Mouse (Mus musculus): ENCODE data around the gene Dlgap3. TPM values are rescaled to one million over a fixed set of nuclear protein-coding genes. Genes with fewer than 3 reads are reported as not detected.

Dlgap3 gene
- polyA plus RNA-seq, 2 experiments: 1.1 to 1.4 TPM

DNA sequence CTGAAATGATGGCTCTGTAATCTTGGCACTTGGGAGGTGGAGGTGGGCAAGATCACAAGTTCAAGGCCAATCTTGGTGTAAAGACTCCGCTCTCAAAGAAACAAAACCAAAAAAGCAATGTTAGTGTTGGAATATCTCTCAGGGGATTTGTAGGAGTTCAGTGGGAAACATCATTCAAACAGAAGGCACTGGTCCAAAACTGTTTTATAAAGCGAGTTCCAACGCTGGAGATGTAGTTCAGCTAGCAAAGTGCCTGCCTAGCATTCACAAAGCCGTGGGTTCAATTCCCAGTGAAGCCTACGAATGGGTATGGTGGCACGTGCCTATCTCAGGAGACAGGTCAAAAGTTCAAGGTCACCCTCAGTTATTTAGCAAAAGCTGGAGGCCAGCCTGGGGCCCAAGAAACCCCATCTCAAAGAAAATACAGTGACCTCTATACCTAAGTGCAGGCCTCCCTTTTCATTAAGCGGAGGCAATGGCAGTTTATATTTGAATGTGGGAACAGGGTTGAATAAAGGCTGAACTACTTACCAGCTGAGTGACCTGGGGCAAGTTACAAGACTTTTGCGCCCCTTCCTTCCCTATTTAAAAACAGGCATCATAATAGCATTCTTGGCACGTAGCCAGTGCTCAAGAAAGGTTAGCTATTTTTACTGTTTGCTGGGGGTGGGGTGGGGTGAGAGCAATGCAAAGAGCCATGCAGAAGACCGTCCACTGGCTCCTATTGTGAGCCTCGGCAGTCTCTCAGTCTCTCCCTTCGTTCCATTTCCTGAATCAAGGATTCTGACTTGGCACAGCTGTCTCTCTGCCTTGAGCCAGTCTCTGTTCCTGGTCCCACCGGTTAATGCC, 32.0 kb downstream of the Dlgap3 start:
- H3K27me3 ChIP-seq (ENCODE audit: control insufficient read depth, insufficient read depth, low read length): no peaks in the 10 kb centered on the region
- no peak overlapping the region for H3K4me3 ChIP-seq (replicated peaks; ENCODE audit: low read length)
- H3K27ac ChIP-seq (replicated peaks; ENCODE audit: low read depth, low read length): no peak overlapping the region
- no peak for TF ChIP-seq POLR2A (IDR thresholded peaks at IDR 0.05; ENCODE audit: borderline replicate concordance, extremely low read depth, insufficient read depth, insufficient read length)
- ATAC-seq (ENCODE audit: low FRiP score, low read depth) (no peak), DNase-seq (ENCODE audit: low spot score) (peak; percentile 11)
- WGBS: 54% methylated on average over 13 of the region's 13 CpGs
- H3K36me3 ChIP-seq (ENCODE audit: control insufficient read depth, insufficient read depth, low read length): no peaks in the 10 kb centered on the region
- H3K4me1 ChIP-seq (ENCODE audit: control insufficient read depth, insufficient read depth, low read length): peaks cover 9% of the 10 kb centered on the region; the same call in 1 of the 2 replicates
- H3K9ac ChIP-seq (ENCODE audit: low read depth, low read length, severe bottlenecking): no peak overlapping the region
- H3K4me2 ChIP-seq (replicated peaks; ENCODE audit: low read depth, low read length, severe bottlenecking): 0 out of 2 replicates have a peak overlapping the region, but pooled peaks have one; percentile 9
- no peaks in the 10 kb centered on the region for H3K9me3 ChIP-seq (ENCODE audit: control insufficient read depth, low read length)

DNA sequence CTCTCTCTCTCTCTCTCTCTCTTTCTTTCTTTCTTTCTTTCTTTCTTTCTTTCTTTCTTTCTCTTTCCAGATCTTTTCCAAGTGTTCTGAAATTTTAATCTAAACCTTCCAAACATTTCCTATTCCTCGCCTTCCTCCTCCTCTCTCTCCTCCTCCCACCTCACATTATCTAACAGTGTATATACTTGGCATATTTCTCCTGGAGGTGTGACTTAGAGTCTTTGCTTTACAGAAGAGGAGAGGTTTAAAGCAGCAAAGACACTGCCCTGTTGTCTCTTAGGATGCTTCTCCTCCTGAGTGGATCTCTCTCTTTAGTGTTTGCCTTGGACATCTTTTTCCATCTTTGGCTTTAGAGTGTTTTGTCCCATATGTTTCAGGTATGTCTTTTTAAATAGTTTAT, 34.1 kb downstream of the Dlgap3 start:
- no peak overlapping the region for H3K9ac ChIP-seq (ENCODE audit: low read depth, low read length, severe bottlenecking)
- no peaks in the 10 kb centered on the region for H3K27me3 ChIP-seq (ENCODE audit: control insufficient read depth, insufficient read depth, low read length)
- H3K4me1 ChIP-seq (ENCODE audit: control insufficient read depth, insufficient read depth, low read length): peaks cover 9% of the 10 kb centered on the region; the same call in 1 of the 2 replicates
- no peaks in the 10 kb centered on the region for H3K9me3 ChIP-seq (ENCODE audit: control insufficient read depth, low read length)
- ATAC-seq (ENCODE audit: low FRiP score, low read depth): no peak
- H3K36me3 ChIP-seq (ENCODE audit: control insufficient read depth, insufficient read depth, low read length): no peaks in the 10 kb centered on the region
- H3K27ac ChIP-seq (replicated peaks; ENCODE audit: low read depth, low read length): no peak overlapping the region
- no peak overlapping the region for H3K4me3 ChIP-seq (replicated peaks; ENCODE audit: low read length)
- H3K4me2 ChIP-seq (replicated peaks; ENCODE audit: low read depth, low read length, severe bottlenecking): no peak overlapping the region
- DNase-seq (ENCODE audit: low spot score): no peak
- WGBS: 93% methylated on average over 1 of the region's 1 CpGs
- TF ChIP-seq POLR2A (IDR thresholded peaks at IDR 0.05; ENCODE audit: borderline replicate concordance, extremely low read depth, insufficient read depth, insufficient read length): no peak

DNA sequence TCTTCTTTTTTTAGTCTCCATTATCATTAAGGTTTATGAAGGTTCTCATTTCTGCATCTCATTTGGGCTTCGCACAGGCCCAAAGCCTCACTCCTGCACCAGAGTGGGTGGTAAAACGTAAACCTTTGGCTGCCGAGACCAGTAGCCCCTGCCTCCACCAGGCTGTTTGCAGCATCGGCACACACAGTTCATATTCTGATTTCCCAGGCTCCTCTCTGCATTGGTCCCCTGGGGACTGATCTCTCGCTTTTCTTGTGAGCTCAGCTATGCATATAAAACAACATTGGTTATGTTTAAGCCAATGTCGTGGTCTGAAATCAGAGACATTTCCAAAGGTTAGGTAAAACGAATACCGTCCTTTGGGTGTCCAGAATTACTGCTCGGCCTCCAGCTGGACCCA, 42.3 kb downstream of the Dlgap3 start:
- no peak overlapping the region for H3K9ac ChIP-seq (ENCODE audit: low read depth, low read length, severe bottlenecking)
- H3K9me3 ChIP-seq (ENCODE audit: control insufficient read depth, low read length): no peaks in the 10 kb centered on the region
- peaks cover 23% of the 10 kb centered on the region for H3K27me3 ChIP-seq (ENCODE audit: control insufficient read depth, insufficient read depth, low read length)
- no peaks in the 10 kb centered on the region for H3K4me1 ChIP-seq (ENCODE audit: control insufficient read depth, insufficient read depth, low read length)
- ATAC-seq (ENCODE audit: low FRiP score, low read depth) (no peak), DNase-seq (ENCODE audit: low spot score) (peak; percentile 3)
- no peaks in the 10 kb centered on the region for H3K36me3 ChIP-seq (ENCODE audit: control insufficient read depth, insufficient read depth, low read length)
- H3K27ac ChIP-seq (replicated peaks; ENCODE audit: low read depth, low read length): no peak overlapping the region
- 65% methylated on average over 9 of the region's 9 CpGs for WGBS
- H3K4me2 ChIP-seq (replicated peaks; ENCODE audit: low read depth, low read length, severe bottlenecking): no peak overlapping the region
- TF ChIP-seq POLR2A (IDR thresholded peaks at IDR 0.05; ENCODE audit: borderline replicate concordance, extremely low read depth, insufficient read depth, insufficient read length): no peak
- H3K4me3 ChIP-seq (replicated peaks; ENCODE audit: low read length): no peak overlapping the region

DNA sequence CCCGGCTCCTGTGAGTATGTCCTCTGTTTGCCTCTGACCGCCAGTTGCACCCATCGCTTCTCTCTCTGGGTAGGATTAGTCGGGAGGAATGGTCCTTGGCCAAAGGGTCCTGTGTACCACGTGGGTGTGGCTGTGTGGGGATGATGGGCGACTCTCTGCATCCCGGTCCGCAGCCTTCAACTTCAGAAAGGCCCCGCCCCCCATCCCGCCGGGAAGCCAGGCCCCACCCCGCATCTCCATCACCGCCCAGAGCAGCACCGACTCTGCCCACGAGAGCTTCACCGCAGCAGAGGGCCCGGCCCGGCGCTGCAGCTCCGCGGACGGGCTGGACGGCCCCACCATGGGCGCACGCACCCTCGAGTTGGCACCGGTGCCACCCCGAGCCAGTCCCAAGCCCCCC, 45.5 kb downstream of the Dlgap3 start:
- DNase-seq (ENCODE audit: low spot score): no peak
- H3K4me2 ChIP-seq (replicated peaks; ENCODE audit: low read depth, low read length, severe bottlenecking): no peak overlapping the region; the same call in 1 of the 2 replicates
- peaks cover 23% of the 10 kb centered on the region for H3K27me3 ChIP-seq (ENCODE audit: control insufficient read depth, insufficient read depth, low read length)

DNA sequence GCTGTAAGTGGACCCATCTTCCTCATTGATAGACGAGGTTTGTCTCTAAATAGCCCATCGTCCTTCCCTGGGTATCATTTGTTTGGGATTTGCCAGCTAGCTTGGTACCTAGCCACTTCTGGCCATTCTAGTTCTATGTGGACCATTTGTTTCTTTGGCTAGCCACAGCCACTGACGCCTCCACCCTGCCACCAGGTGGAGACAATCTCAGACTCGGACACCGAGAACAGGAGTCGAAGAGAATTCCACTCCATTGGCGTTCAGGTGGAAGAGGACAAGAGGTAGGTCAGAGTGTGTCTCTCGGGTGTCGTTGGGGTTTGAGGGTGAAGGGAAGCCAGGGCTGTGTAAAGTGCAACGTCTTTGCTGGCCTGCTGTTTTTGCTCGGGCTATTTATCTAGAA, 46.1 kb downstream of the Dlgap3 start:
- ATAC-seq (ENCODE audit: low FRiP score, low read depth): no peak
- Histone ChIP-seq H3K9me3 (ENCODE audit: control insufficient read depth, low read length) (no peaks in the 10 kb centered on the region), H3K9ac (ENCODE audit: low read depth, low read length, severe bottlenecking) (no peak overlapping the region), H3K4me3 (replicated peaks; ENCODE audit: low read length) (no peak overlapping the region), H3K4me2 (replicated peaks; ENCODE audit: low read depth, low read length, severe bottlenecking) (no peak overlapping the region), H3K36me3 (ENCODE audit: control insufficient read depth, insufficient read depth, low read length) (no peaks in the 10 kb centered on the region), H3K4me1 (ENCODE audit: control insufficient read depth, insufficient read depth, low read length) (no peaks in the 10 kb centered on the region), H3K27me3 (ENCODE audit: control insufficient read depth, insufficient read depth, low read length) (peaks cover 23% of the 10 kb centered on the region), H3K27ac (replicated peaks; ENCODE audit: low read depth, low read length) (no peak overlapping the region)
- no peak for TF ChIP-seq POLR2A (IDR thresholded peaks at IDR 0.05; ENCODE audit: borderline replicate concordance, extremely low read depth, insufficient read depth, insufficient read length)
- no peak for DNase-seq (ENCODE audit: low spot score)
- WGBS: 53% methylated on average over 11 of the region's 11 CpGs

More for the DNA sequence above, 45.5 kb downstream of the Dlgap3 start:
- no peak overlapping the region for H3K27ac ChIP-seq (replicated peaks; ENCODE audit: low read depth, low read length)
- H3K4me3 ChIP-seq (replicated peaks; ENCODE audit: low read length): no peak overlapping the region
- H3K36me3 ChIP-seq (ENCODE audit: control insufficient read depth, insufficient read depth, low read length): no peaks in the 10 kb centered on the region
- no peak for ATAC-seq (ENCODE audit: low FRiP score, low read depth)
- no peaks in the 10 kb centered on the region for H3K4me1 ChIP-seq (ENCODE audit: control insufficient read depth, insufficient read depth, low read length)
- H3K9me3 ChIP-seq (ENCODE audit: control insufficient read depth, low read length): no peaks in the 10 kb centered on the region
- no peak overlapping the region for H3K9ac ChIP-seq (ENCODE audit: low read depth, low read length, severe bottlenecking)
- WGBS: 13% methylated on average over 26 of the region's 28 CpGs
- TF ChIP-seq POLR2A (IDR thresholded peaks at IDR 0.05; ENCODE audit: borderline replicate concordance, extremely low read depth, insufficient read depth, insufficient read length): no peak
